In genomic region chr17:3314625-3315020, GRCm38 (mm10) we compare ENCODE assay signal across 8 mouse cellular contexts. TPM values are rescaled to one million over a fixed set of nuclear protein-coding genes. Genes with fewer than 3 reads are reported as not detected.
A peak's percentile ranks its signal among the peaks of the same experiment; 100 is the strongest.
DNase-seq lines count a peak whose midpoint lies in the region; ATAC-seq and TF ChIP-seq lines count a peak whose summit lies in the region.

No protein-coding gene starts in this region.

- H3K9ac ChIP-seq in embryonic facial prominence, embryonic 14.5 days (ENCODE audit: low read depth, low read length) = peak overlapping the region; percentile 57
- H3K9ac ChIP-seq in intestine, embryonic 16.5 days (ENCODE audit: low read depth, low read length) = peak overlapping the region; percentile 68

- peak overlapping the region; percentile 63 for H3K4me2 ChIP-seq in embryonic facial prominence, embryonic 14.5 days (ENCODE audit: low read depth, low read length)
- peak overlapping the region; percentile 73 for H3K4me2 ChIP-seq in intestine, embryonic 16.5 days (ENCODE audit: low read depth, low read length)
- H3K4me2 ChIP-seq in myocyte (ENCODE audit: low read depth) = peak overlapping the region; percentile 75

- no peak overlapping the region for H3ac ChIP-seq in myocyte (ENCODE audit: control insufficient read depth, insufficient read length)

- no peaks in the 10 kb centered on the region for H3K36me3 ChIP-seq in embryonic facial prominence, embryonic 14.5 days (ENCODE audit: control insufficient read depth, insufficient read depth, low read length)
- H3K36me3 ChIP-seq in intestine, embryonic 16.5 days (ENCODE audit: control insufficient read depth, insufficient read depth, low read length) = no peaks in the 10 kb centered on the region
- H3K36me3 ChIP-seq in myocyte (ENCODE audit: control insufficient read depth, insufficient read depth) = no peaks in the 10 kb centered on the region

- peak overlapping the region; percentile 42 for H3K4me3 ChIP-seq in embryonic facial prominence, embryonic 14.5 days (ENCODE audit: low read depth, low read length)
- H3K4me3 ChIP-seq in intestine, embryonic 16.5 days (ENCODE audit: low read length) = peak overlapping the region; percentile 52
- H3K4me3 ChIP-seq in myocyte = no peak overlapping the region

- DNase-seq in kidney, postnatal 14 days = peak; percentile 8
- DNase-seq in kidney, postnatal 10 days = no peak
- DNase-seq in embryonic facial prominence, embryonic 14.5 days (ENCODE audit: low spot score) = no peak
- no peak for DNase-seq in T-cell, adult 2 months (ENCODE audit: low spot score)
- DNase-seq in urinary bladder, adult 2 months (ENCODE audit: low spot score) = no peak
- no peak for DNase-seq in adrenal gland, postnatal 25 days

- H3K9me3 ChIP-seq in embryonic facial prominence, embryonic 14.5 days (ENCODE audit: control insufficient read depth, low read length) = no peaks in the 10 kb centered on the region
- no peaks in the 10 kb centered on the region for H3K9me3 ChIP-seq in intestine, embryonic 16.5 days (ENCODE audit: control insufficient read depth, low read length)

- H3K79me2 ChIP-seq in myocyte (ENCODE audit: control insufficient read depth, insufficient read depth) = no peaks in the 10 kb centered on the region

- peaks cover 6% of the 10 kb centered on the region for H3K4me1 ChIP-seq in embryonic facial prominence, embryonic 14.5 days (ENCODE audit: control insufficient read depth, insufficient read depth, low read length)
- no peaks in the 10 kb centered on the region for H3K4me1 ChIP-seq in intestine, embryonic 16.5 days (ENCODE audit: control insufficient read depth, insufficient read depth, low read length)

- TF ChIP-seq POLR2A in myocyte (IDR thresholded peaks at IDR 0.05; ENCODE audit: insufficient read length, low read depth) = no peak

- WGBS in embryonic facial prominence, embryonic 14.5 days = 15% methylated on average over 3 of the region's 3 CpGs
- WGBS in intestine, embryonic 16.5 days = 40% methylated on average over 3 of the region's 3 CpGs

- no peaks in the 10 kb centered on the region for H3K27me3 ChIP-seq in embryonic facial prominence, embryonic 14.5 days (replicated peaks; ENCODE audit: control insufficient read depth, insufficient read depth, low read length)
- H3K27me3 ChIP-seq in intestine, embryonic 16.5 days (replicated peaks; ENCODE audit: control insufficient read depth, insufficient read depth, low read length) = no peaks in the 10 kb centered on the region
- no peaks in the 10 kb centered on the region for H3K27me3 ChIP-seq in myocyte (ENCODE audit: control insufficient read depth, insufficient read depth, insufficient read length)

- H3K27ac ChIP-seq in embryonic facial prominence, embryonic 14.5 days (replicated peaks; ENCODE audit: low read depth, low read length) = peak overlapping the region; percentile 80
- 0 out of 2 replicates have a peak overlapping the region, but pooled peaks have one; percentile 2 for H3K27ac ChIP-seq in intestine, embryonic 16.5 days (ENCODE audit: low read length)

- peak; percentile 13; the same call in 1 of the 2 replicates for ATAC-seq in embryonic facial prominence, embryonic 14.5 days (ENCODE audit: low read depth)
- peak; percentile 16 for ATAC-seq in intestine, embryonic 16.5 days

TF ChIP-seq in myocyte, 11 proteins besides CTCF, POLR2A, EP300 and RAD21:
- TF ChIP-seq E2F4 (IDR thresholded peaks at IDR 0.05; ENCODE audit: insufficient read depth) = no peak

RNA-seq across cellular contexts. Expression of gene Tiam2, which starts 11.8 kb away (rescaled TPM):
- 19.3 and 19.9 TPM in 2 replicates for polyA plus RNA-seq in embryonic facial prominence, embryonic 14.5 days (2014; fragmentation: Nextera tagmentation; extraction: Ambion mirVana)
- polyA plus RNA-seq in intestine, embryonic 16.5 days (2015; fragmentation: Nextera tagmentation; extraction: Ambion mirVana) = 3.1 TPM in 2 replicates
- 7.8 TPM for polyA plus RNA-seq in myocyte (2012; fragmentation: generic; extraction: Trizol)
- polyA plus RNA-seq in urinary bladder, adult 2 months (2012; rRNA removed) = 7.2 and 7.4 TPM in 2 replicates
- total RNA-seq in adrenal gland, postnatal 25 days (2021) = 45.6 and 47.1 TPM in 2 replicates
